Mouse (Mus musculus): ENCODE data around the gene Naa15.
"Not testable (repeated sequence)": the region's sequence is repeated elsewhere in the genome, so short reads cannot be mapped to it uniquely, and the experiment has no call there.

Gene Naa15

DNA sequence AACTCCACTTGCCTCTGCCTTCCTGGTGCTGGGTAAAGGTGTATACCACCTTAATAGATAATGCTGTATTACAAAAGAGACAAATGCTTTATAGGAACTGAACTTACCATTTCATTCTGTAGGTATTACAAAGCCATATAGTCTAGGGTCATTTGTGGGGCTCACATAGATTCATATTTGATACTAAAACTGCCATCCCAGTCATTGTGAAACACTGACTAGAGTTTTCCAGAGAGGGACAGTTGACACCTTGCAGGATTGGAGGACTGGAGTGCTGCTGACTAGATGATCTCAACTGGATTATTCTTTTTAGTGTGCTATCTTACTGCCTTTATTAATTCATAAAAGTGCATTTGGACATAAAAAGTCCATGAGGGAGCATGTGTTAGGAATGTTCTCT is 10.4 kb downstream of the Naa15 start:
- CTCF ChIA-PET, result no interaction called here

DNA sequence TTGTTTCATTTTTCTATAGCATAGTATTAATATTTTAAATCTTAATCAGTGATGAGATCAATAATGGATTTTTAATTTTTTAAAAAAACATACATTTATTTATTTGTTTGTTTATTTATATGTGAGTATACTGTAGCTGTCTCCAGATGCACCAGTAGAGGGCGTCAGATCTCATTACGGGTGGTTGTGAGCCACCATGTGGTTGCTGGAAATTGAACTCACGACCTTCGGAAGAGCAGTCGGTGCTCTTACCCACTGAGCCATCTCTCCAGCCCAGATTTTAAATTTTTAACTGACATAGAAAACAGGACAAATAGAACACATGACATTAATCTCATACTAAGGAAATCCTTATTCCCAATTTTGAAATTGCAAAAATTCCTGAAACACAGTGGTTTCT is 19.4 kb downstream of the Naa15 start:
- CTCF ChIA-PET, result not testable (repeated sequence)

DNA sequence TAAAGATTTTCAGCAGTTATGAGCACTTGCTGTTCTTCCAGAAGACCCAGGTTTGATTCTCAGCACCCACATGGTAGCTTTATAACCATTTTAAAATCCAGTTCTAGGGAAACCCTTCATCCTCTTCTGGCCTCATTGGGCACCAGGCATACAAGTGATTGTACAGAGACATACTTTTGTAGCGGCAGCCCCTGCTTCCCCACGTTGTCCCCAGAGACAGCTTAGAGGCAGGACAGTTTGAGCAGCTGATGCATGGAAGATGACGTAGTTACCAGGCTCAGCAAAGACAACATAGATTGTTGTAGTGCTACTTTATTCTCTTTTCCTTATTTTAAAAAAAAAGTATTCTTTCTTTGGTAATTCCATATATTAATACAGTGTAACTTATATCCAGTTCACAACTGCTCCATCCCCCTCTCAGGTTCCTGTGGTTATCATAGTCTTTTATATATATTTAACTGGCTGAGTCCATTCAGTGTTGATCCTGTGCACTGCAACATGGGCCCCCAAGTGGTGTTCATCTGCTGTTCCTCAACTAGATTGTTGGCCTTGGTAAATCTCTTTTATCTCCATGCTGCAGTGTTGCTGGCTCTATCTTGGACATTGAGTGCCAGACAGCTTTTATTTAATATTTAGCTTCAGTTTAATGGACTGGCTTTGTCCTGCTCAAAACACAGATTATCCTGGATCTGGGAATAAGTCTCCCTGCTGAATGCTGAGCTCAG is 20.1 kb downstream of the Naa15 start:
- CTCF ChIA-PET, result no interaction called here

DNA sequence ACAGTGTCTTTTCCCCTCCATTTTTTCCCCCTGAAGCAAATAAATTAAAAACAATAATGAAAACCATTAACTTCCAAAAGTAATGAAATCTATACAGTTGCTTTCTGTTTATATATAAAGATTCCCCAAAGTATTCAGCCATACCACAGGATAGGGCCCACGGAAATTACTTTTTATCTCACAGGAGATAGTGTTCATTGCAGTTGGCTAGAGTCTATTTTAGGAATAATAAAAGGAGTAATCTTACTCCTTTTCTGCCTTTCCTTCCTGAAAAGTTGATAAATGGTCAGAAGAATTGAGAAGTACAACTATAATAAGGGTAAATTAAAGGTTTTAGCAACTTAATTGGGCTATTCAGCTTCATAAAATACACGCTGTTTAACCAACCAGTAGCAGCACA is 53.6 kb downstream of the Naa15 start:
- CTCF ChIA-PET, result no interaction called here

DNA sequence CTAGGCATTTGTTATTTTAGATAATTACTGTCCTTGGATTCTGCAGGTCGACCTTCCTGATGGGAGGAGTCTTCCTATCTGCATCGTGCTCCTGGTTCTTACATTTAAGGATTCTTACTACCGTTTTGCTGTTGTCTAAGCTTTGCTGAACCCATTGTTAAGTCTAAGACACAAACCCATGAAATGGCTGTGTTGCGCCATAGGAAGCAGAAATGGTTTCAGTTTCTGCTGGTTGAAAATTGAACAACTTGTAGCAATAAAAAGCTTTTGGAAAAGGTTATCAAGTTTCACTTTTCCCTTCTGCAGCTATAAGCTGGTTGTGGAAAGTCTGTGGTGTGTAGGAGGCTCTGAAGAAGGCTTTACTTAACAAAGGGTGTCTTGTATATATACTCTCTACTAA is 60.8 kb downstream of the Naa15 start:
- CTCF ChIA-PET, result no interaction called here

DNA sequence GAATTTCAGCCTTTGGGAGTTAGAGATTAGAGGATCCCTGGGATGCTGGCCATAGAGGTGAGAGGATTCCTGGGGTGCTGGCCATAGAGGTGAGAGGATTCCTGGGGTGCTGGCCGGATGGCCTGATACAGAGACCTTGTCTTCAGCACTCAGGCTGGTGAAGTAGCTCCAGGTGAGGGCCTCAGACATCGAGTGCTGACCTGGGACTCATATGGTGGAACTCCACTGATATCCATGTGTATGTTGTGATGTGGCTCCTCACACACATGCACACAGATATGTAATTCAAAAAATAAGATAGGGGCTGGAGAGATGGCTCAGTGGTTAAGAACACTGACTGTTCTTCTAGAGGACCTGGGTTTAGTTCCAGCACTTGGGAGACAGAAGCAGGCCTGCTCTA is 64.9 kb downstream of the Naa15 start:
- CTCF ChIA-PET, result interaction anchor here (0.5 to 0.7 kb wide), 3 partner anchors 30 to 167 kb away, joined by 3 to 8 read pairs (median 3); no protein-coding TSS in a partner anchor

DNA sequence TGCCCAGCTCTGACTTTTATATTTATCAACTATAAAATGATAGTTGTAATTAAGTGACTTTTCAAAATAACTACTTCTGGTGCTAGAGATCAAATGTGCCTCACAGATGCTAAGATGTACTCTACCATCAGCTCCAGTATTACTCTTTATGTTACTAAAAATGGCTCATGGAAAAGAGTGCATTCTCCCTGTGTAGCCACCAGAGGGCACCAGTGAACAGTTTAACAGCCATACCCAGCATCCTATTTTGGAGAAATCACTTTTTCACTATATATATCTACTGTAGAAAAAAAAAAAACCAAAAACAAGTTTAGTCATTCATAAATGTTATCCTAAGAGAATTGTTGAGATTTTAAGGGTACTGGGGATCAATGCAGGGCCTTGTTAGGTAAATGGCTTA is 66.1 kb downstream of the Naa15 start:
- CTCF ChIA-PET, result interaction anchor here (0.6 to 0.7 kb wide), 4 partner anchors 53 to 502 kb away, joined by 3 to 4 read pairs (median 4); no protein-coding TSS in a partner anchor

DNA sequence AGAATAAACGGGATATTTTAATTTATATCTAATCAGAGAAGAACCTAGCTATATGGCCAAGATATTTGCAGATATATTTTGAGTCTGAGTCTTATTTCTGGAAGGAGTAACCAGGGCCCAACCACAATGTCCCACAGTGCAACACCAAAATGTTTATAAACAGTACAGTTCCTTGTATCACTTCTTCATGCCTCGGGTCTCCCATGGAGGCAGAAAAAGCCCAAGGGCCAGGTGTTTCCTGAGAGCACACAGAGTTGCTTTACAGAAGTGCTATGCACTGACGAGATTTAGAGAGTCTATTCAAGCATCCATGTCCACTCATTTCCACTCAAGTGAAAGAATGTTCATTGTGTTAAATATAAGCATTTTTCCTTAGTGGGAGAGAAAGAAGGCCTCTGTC is 66.9 kb downstream of the Naa15 start:
- CTCF ChIA-PET, result no interaction called here

DNA sequence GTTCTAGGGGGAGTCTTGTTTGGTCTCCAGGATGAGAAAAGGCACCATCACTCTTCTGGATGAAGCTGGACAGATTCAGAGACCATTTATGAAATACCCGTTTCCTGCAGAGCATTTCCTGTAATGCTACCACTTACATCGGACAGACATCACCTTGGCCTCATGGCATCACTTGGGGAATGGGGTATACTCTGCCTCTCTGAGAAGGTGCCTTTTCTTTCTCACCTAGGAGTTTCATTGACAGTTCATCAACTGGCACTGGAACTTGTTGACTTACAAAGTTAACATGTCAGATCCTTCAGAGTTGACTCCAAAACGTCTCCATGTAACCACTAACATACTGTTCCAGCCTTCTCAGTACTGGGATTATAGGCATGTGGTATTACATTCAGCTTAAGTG is 67.8 kb downstream of the Naa15 start:
- CTCF ChIA-PET, result interaction anchor here (0.7 kb wide), 1 partner anchor 122 kb away, joined by 3 read pairs; no protein-coding TSS in a partner anchor

DNA sequence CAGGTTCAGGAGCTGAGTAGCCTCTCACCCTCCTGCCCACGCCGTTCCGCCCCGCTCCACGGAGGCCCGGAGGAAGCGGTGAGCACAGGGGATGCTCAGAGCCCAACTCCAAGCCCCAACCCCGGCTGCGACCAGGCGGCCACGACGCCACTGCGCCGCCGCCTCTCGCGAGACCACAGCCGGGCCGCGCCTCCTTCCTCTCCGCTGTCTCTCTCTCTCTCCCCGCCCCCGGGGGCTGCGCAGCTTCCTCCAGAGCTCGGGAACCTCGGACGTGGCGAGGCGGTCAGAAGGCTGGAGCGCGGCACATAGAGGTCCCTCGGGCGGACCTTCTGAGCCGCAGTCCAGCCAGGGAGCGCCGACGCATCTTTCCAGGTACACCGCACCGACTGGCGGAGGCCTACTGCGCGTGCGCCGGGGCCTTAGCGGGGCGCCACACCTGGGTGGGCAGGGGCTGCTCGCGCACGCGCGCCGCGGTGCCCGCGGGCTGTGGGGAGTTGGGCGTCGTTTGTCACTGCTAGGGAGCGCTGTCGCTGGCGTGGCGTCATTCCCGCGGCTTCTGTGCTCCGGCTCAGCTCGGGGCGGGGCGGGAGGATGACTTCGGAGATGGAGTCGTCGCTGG is 68.9 kb downstream of the Naa15 start, which contains the start of gene Rab33b:
Gene Rab33b (plus strand): TSS at position 180 of the 619 bp plus-strand sequence.
- CTCF ChIA-PET, result no interaction called here

DNA sequence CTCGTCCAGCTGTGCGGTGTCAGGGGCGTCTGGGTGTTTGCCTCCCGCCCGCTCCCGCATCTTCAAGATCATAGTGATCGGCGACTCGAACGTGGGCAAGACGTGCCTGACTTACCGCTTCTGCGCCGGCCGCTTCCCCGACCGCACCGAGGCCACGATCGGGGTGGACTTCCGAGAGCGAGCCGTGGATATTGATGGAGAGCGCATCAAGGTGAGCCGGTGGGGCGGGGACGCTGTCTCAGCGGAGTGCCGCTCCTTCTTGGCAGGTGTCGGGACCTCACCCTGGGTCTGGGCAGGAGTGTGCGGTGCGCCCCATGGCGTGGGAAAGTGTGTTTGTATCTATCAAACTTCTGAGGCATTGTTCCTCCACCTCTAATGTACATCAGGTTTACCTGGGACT is 69.4 kb downstream of the Naa15 start:
- CTCF ChIA-PET, result no interaction called here

DNA sequence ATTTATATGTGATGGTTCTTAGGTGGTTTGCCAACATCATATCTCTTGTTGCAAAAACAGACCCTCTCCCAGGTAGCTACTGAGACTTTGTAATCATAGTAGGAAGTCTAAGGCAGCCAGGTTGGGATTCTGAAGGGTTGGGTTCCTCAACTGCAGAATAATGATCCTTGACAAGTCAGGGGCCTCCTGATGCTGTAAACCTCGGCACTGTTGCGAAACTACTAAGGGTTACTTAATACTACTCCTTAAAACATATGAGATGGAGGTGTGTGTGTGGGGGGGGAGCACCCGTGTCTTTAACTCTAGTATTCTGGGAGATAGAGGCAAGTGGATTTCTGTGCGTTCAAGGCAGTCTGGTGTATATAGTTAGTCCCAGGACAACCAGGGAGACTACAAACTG is 70.4 kb downstream of the Naa15 start:
- CTCF ChIA-PET, result no interaction called here

DNA sequence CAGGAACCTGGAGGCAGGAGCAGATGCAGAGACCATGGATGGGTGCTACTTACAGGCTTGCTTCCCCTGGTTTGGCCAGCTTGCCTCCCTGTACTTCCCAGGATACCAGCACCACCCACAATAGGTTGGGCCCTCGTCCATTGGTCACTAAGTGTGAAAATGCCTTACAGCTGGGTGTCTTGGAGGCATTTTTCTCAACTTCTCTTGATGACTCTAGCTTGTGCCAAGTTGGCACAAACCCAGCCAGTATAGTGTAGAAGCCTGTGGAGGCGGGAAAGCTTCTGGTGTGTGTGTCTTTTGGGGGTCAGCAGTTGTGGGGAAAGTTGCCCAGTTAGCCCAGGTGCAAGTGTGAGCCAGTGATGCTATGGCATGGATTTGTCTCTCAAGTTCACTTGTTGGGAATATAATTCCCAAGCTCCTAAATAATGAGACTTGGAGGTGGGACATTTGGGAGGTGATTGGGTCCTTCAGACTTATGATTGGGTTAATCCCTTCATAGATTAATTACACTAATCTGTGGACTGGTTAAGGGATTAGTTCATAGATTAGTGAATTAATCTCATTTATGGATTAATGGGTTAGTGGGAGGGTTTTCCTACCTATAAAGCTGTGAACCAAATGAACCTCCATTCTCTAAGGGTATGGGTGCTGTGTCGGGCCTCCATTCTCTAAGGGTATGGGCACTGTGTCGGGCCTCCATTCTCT is 71.7 kb downstream of the Naa15 start:
- CTCF ChIA-PET, result no interaction called here

DNA sequence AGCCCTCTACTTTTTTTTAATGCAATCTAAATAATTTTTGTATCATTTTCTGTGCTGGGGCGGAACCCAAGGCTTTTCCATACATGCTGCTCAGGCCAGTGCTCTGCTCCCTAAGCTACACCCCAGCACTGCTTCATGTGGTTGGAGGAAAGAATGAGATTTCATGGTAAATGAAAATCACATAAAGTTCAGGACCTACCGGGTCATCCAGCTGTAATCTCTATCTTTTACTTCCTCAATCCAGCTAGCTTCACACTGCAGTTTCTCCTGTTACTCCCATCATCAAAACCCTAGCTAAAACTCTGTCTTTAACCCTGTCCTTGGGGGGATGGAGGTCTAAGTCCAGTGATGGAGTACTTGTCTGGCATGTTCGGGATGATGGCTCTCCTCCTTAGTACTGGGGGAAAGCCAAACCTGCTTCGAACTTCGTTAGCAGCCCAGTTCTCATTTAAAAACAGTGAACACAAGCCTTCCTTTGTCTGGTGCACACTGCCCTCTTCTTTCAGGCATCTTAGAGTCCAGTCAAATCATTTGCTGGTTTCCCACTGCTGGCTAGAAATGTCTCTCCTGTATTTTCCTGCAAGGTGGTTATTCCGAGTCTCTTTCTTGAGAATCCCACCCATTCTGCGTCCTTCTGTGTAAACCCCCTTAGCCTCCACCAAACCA is 75.3 kb downstream of the Naa15 start:
- CTCF ChIA-PET, result no interaction called here

DNA sequence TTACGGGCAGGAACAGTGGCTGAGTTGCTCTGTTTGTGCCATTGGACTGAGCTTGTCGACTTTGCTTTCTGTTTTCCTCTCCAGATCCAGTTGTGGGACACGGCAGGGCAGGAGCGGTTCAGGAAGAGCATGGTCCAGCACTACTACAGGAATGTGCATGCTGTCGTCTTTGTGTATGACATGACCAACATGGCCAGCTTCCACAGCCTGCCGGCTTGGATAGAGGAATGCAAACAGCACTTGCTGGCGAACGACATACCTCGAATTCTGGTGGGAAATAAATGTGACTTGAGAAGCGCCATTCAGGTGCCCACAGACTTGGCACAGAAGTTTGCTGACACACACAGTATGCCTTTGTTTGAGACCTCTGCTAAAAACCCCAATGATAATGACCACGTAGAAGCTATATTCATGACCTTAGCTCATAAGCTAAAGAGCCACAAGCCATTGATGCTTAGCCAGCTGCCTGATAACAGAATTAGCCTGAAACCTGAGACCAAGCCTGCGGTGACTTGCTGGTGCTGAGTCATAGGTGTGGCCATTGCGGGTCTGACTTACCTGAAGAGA is 78.4 kb downstream of the Naa15 start:
- CTCF ChIA-PET, result no interaction called here

DNA sequence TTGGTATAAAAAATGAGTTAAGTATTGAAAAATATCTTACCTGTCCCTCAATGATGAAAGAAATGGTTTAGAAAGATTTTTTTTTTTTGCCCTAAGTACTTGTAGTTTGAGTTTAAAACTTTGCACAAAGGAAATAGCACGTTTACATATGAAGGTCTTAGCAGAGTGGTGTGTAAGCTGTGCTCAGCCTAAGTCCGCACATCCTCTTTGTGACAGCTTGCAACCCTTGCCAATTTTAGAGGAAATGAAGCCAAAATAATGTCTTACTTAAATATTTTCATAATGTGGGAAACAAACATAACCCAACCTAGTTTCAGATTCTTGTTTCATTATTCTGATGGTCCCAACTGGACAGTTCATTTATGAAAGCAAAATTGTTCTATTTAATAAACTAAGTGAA is 79.5 kb downstream of the Naa15 start:
- CTCF ChIA-PET, result no interaction called here

DNA sequence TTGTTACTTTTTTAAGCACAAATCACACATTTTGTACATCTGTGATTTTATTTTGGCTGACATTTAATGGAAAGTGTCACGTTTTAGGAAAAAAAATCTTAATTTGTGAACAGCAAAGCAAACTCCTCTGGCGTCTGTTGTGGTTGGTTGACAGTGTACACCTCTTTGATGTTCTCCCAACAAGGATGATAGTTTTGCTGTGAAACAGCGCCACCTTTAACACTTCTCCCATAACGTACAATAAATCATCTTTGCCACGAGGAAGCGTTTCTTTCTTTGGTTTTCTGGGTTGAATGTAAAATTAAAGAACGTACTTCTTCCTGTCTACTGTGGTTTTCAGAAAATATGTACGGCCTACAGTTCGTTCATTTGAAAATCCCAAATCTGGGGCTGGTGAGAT is 80.7 kb downstream of the Naa15 start:
- CTCF ChIA-PET, result interaction anchor here (0.9 kb wide), 1 partner anchor 147 kb away, joined by 5 read pairs; no protein-coding TSS in a partner anchor

DNA sequence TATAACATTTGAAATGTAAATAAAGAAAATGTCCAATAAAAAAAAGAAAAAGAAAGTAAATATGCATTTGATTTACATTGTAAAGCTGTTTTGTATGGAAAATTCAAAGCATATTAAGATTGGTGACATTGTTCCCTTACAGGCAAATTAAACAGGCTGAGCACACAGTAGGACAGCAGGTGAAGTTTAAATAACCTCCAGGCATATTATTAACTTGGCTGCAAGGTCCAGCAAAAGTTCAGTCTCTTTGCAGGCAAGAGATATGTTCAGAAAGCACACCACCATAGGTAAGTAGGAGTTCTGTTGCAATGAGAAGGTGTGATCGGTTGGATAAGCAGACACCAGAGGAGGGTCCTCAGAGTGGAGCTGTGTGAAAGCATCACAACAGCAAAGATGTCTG is 83.0 kb downstream of the Naa15 start:
- CTCF ChIA-PET, result no interaction called here

DNA sequence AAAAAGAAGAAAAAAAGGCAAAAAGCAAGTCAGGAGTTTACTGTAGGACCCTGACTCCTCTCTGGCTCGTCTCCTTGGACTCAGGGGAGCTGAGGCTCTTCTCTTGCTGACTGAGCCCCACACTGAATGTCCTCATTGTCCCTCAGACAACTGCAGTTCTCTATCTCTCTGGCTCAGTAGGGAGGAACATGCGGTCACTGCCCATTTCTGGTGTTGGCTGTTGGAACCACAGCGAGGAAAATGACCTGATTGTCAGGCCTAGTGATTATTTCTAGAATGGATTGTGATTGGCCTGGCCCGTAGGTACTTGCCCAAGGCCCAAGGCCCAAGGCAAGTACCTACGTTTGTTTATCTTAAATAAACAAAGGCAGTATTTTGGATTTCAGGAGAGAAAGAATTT is 83.7 kb downstream of the Naa15 start:
- CTCF ChIA-PET, result no interaction called here

DNA sequence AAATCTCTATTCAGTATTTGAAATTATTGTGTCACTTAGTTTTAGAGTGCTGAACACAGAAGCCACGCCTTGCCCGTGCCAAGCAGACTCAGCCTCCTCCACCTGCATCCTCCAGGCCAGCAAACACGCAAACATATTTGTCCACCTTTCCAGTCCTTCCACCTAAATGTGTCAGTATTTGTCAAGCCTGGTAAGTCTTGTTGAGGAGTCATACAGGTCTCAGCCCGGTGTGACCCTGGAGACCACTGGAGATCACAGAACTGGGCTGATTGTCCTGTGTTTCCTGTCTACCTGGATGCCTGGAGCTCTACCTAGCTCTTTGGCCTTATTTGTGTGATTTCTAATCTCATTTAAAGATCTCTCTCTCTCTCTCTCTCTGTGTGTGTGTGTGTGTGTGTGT is 84.9 kb downstream of the Naa15 start:
- CTCF ChIA-PET, result no interaction called here

DNA sequence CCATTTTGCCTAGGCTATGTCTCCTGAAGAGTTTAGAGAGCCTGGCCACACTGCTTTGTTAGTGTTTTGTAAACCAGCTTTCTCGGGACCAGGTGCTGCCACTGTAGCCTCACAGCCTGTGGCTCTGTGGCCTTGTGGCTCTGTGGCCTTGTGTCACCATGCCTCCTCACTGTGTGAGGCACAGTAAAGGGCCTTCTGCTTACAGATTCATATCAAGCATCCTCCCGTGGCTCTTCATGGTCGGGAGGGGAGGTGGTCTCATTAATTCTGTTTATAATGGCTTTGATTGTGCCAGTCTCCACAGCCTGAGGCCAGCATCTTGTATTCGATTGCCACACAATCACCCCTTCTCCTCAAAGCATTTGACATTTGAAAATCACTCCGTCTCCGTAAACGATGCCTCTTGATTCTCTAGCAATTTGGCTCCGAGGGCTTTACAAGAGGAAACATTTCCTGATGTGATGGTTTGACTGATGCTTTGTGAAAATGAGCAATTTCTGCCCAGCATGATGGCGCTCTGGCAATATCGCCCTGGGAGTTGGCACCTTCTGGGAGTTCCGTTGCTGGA is 89.5 kb downstream of the Naa15 start:
- CTCF ChIA-PET, result interaction anchor here (0.9 kb wide), 1 partner anchor 782 kb away, joined by 3 read pairs; no protein-coding TSS in a partner anchor

DNA sequence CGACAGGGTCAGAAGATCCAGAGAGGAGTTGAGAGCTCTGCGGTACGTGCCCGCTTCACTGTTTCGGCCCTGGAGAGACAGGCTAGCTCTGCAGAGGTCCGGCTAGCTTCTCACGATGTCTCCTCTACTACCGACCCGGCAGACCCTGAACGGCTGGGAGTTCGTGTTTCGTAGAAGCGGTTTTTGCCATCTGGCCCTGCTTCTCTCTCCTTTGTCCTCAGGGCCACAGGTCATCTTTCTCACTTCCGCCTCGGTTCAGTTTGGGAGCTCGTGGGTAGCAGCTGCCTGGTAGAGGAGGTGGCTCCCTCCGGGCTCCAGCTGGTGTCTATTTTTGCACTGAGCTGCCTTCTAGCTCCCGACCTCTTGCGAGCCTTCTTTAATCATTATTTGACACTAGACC is 90.5 kb downstream of the Naa15 start:
- CTCF ChIA-PET, result interaction anchor here (0.9 kb wide), 1 partner anchor 781 kb away, joined by 3 read pairs; no protein-coding TSS in a partner anchor
